Mouse (Mus musculus): Measurements from ENCODE around the gene Zfp954. TPM values are rescaled to one million over a fixed set of nuclear protein-coding genes. Genes with fewer than 3 reads are reported as not detected.

The Zfp954 gene
- polyA plus RNA-seq, 1 experiment from 2014 or later: 10.0 TPM

- no peaks in the 10 kb centered on the region for H3K4me1 ChIP-seq (replicated peaks; ENCODE audit: control insufficient read depth, insufficient read depth, low read length)
- no peaks in the 10 kb centered on the region for H3K9me3 ChIP-seq (ENCODE audit: control insufficient read depth, low read length)
- no peak overlapping the region for H3K4me2 ChIP-seq
- DNase-seq (ENCODE audit: low spot score) (no peak), ATAC-seq (replicated peaks; ENCODE audit: low FRiP score) (no peak)
- H3K27ac ChIP-seq (ENCODE audit: low read depth, low read length): no peak overlapping the region
- no peaks in the 10 kb centered on the region for H3K36me3 ChIP-seq (ENCODE audit: control insufficient read depth, insufficient read depth, low read length)
- H3K27me3 ChIP-seq (replicated peaks; ENCODE audit: control insufficient read depth, insufficient read depth, low read length): no peaks in the 10 kb centered on the region
- whole genome bisulfite sequencing: 91% methylated on average over 7 of the region's 7 CpGs
- H3K4me3 ChIP-seq (ENCODE audit: low read depth, low read length): no peak overlapping the region
- H3K9ac ChIP-seq (ENCODE audit: low read depth, low read length): no peak overlapping the region
Observed at GRCm38 (mm10) chr7:7108501-7108900, 12.8 kb downstream of the Zfp954 start.

Other genes with a start within 250 kb of the Zfp954 start
- gene Aurkc, start 126.2 kb downstream of the Zfp954 start, polyA plus RNA-seq (2014; fragmentation: Nextera tagmentation; extraction: Ambion mirVana): not detected in 2 replicates
- 0.53 and 0.75 TPM in 2 replicates for gene Zfp773, start 15.3 kb upstream of the Zfp954 start, polyA plus RNA-seq (2014; fragmentation: Nextera tagmentation; extraction: Ambion mirVana)
- gene Zfp418, start 49.8 kb upstream of the Zfp954 start, polyA plus RNA-seq (2014; fragmentation: Nextera tagmentation; extraction: Ambion mirVana): 0.93 and 1.3 TPM in 2 replicates
- gene Zfp772, start 88.5 kb upstream of the Zfp954 start, polyA plus RNA-seq (2014; fragmentation: Nextera tagmentation; extraction: Ambion mirVana): 3.5 and 4.4 TPM in 2 replicates
- 1.4 TPM in 1 of 2 replicates, not detected in the other for gene Vmn2r29, start 125.8 kb upstream of the Zfp954 start, polyA plus RNA-seq (2014; fragmentation: Nextera tagmentation; extraction: Ambion mirVana)
- 2.3 and 2.8 TPM in 2 replicates for gene Gm45844, start 156.8 kb upstream of the Zfp954 start, polyA plus RNA-seq (2014; fragmentation: Nextera tagmentation; extraction: Ambion mirVana)
- gene Clcn4, start 179.4 kb upstream of the Zfp954 start, polyA plus RNA-seq (2014; fragmentation: Nextera tagmentation; extraction: Ambion mirVana): 24.5 and 25.6 TPM in 2 replicates
- gene Vmn2r30, start 216.1 kb upstream of the Zfp954 start, polyA plus RNA-seq (2014; fragmentation: Nextera tagmentation; extraction: Ambion mirVana): not detected in 2 replicates

All from liver, embryonic 11.5 days (tissue).